Mouse (Mus musculus) spleen, postnatal 14 days (tissue): Measurements from ENCODE around the gene Ss18l1.

Experiments
- DNase-seq, 2 experiments: peaks; one replicate each; pipeline ENCODE4 v3.0.0; 2021 to 2022; ENCODE audit warnings: low spot score in 2 of 2

Ss18l1 gene

GRCm38 (mm10) chr2:180034753-180035152, 7.6 kb upstream of the Ss18l1 start:
- no peak for DNase-seq

DNA sequence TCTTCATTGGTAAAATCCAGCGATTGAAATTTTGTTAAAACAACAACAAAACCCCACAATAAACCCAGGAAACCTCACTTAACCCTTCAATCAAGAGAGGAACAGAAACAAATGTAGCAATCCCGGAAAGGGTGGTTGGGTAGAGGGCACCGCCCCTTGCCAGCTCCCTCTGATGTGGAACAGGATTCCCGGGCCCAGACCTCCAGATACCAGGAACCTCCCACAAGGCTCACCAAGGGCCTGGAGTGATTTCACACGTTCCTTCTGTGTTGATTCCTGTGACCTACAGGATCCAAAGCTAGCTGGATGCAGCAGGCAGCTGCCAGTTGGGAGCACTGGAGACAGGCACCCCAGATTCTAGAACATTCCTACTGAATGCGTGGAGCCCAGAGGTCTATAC, 1.9 kb upstream of the Ss18l1 start:
- DNase-seq = no peak

DNA sequence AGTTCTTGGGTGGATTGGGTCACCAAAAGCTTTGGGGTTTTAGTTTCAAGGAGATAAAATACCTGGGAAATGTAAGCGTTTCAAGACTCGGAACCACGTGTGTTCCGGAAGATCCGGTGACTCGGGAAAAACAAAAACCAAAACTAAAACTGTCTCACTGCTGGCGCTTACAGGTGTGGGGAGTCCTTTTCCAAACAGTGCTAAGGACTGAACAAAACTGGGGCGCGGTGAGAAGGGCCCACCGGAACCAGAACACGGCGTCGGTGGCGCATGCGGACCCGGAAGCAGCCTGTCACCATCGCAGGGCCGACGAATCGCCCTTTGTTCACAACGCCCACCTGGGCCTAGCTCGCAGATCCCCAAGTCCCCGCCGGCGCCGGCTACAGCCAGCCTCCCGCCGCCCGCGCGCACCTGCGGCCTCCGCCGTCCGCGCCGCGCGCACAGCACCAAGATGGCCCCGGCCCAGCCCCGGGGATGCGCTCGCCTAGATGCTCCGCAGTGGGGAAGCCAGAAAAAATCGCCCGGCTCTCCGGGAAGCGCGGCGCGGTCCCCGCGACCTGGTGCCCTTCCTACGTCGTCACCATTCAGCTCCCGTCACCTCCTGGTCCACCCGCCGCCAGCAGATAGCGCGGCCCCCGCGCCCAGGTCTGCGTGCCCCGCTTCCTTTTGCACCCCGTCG, 593 bp upstream of the Ss18l1 start:
- peak in 1 of 2 experiments; percentile 15 for DNase-seq

DNA sequence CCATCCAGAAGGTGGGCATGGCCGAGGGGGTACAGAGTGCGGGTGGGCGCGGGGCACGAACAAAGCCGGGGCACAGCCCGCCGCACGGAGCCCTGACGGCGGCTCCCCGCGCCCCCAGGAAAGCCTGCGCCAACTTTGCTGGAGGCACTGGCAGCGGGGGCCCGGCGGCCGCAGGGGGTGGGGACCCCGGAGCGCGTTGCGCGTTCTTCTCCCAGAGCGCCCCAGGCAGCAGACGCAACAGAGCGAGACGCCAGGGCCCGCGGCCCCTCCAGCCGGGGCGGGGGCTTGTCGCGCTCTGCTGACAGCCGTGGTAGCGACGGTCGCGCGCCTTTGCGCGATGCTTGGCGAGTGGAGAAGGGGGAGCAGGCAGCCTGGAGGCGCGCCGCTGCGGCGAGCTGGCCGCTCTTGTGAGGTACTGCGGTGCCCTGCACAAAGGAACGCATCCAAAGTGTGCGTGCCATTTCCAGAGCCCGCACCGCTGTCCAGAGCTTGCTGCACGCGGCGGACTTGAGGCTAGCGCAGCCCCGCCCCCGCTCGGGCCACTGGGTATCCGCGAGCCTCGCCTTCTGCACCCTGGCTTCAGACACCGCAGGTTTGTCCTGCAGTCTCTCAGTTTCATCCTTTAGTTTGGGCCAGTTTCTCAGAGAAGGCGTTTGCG, 678 bp downstream of the Ss18l1 start:
- DNase-seq = peak; percentile 15 to 51

- DNase-seq = no peak
These were observed 3.0 kb downstream of the Ss18l1 start for GRCm38 (mm10) chr2:180045283-180045682.

- no peak for DNase-seq
These were observed 5.3 kb downstream of the Ss18l1 start for GRCm38 (mm10) chr2:180047580-180047979.

DNA sequence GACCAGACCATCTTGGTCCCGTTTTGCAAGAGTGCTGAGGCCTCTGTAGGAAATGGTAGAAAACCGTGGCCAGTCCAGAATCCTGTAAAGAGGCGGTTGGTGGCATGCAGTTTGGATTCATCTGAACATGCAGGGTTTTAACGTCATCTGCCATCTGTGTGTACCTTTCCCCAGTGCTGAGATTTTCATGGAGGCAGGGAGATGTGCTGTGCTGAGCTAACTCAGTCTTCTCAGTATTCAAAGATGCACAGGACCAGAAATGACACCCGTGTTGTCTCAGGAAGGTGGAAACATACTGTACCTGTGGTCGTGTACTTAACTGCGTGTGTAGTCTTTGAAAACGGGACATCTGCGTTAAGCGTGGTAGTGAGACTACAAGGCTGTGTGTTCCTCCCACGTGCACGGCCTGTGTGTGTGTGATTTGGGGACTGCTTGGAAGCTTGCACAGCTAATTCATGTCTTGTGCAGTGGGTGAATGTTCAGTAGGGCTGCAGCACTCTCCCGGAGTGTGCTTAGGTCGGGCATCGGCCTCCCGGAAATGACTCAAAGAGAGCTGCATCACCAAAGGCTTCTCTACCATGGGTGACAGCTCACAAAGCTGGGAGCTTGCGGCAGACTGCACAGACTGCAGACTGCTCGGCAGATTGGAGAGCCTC, 5.8 kb downstream of the Ss18l1 start:
- no peak for DNase-seq

DNA sequence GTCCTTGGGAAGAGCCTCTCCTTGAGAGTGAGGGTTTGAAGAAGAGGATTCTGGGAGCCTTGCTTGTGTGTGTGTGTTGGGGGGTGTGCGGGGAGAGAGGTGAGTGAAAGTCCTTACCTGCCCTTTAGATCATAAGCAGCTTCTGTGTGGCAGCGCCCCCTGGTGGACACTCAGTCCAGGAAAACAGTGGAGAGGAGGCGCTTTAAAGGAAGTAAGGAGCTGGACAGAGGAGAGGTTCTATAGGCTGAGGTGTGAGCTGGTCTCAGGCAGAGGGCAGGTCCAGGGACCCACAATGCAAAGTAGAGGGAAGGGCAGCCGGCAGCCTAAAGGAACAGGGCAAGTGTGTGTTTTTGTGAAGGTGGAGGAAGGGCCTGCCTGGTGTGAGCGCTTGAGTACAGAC, 8.7 kb downstream of the Ss18l1 start:
- DNase-seq = peak; percentile 63 to 84

- peak in 1 of 2 experiments; percentile 26 for DNase-seq
These were observed 9.9 kb downstream of the Ss18l1 start for GRCm38 (mm10) chr2:180051986-180052733.

DNA sequence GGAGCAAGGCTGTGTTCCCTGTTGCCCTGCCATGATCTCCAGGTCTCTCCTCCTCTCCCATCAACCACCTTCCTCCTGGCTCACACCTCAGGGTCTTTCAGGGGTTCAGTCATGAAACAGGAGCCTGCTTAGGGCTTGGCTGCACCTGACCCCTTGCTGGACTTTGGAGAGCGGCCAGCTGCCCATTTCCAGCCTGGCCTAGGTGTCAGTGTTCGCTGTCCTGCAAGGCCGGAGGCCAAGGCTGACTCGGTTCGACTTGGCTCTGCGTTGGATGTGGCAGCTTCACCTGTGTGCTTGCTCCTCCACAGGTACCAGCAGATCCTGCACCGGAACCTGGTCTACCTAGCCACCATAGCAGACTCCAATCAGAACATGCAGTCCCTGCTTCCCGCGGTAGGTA, 10.7 kb downstream of the Ss18l1 start:
- DNase-seq = no peak

GRCm38 (mm10) chr2:180063338-180064131, 21.2 kb downstream of the Ss18l1 start:
- no peak for DNase-seq

DNA sequence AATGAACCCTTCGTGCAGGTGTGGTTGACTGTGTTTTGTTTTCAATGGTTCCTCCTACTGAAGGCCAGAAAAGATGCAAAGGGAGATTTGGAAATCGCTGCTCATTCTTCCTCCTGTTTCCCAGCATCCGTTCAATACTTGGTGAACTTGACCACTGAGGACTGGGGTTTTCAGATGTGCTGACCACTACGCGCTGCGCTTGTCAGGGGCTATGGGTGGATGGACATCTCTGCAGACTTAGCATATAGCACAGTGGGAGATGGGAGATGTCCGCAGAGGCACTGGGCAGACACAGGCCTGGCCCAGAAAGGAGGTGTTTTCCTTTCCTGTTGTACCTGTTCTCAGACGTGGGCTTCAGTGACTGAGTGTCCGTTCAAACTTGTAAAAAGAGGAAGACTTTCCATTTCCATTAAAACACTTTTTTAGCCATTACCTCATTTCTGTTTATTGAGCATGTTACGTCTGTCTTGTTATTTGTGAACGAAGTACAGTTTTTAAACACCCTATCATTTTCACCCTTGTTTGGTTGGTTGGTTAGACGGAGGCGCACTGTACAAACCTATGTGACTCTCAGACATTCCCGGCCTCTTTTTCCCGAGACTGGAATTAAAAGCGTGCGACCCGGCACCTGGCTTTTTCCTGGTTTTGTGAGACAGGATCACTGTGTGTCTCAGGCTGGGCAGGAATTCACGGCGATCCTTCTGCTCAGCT, 27.6 kb downstream of the Ss18l1 start:
- DNase-seq = no peak

DNA sequence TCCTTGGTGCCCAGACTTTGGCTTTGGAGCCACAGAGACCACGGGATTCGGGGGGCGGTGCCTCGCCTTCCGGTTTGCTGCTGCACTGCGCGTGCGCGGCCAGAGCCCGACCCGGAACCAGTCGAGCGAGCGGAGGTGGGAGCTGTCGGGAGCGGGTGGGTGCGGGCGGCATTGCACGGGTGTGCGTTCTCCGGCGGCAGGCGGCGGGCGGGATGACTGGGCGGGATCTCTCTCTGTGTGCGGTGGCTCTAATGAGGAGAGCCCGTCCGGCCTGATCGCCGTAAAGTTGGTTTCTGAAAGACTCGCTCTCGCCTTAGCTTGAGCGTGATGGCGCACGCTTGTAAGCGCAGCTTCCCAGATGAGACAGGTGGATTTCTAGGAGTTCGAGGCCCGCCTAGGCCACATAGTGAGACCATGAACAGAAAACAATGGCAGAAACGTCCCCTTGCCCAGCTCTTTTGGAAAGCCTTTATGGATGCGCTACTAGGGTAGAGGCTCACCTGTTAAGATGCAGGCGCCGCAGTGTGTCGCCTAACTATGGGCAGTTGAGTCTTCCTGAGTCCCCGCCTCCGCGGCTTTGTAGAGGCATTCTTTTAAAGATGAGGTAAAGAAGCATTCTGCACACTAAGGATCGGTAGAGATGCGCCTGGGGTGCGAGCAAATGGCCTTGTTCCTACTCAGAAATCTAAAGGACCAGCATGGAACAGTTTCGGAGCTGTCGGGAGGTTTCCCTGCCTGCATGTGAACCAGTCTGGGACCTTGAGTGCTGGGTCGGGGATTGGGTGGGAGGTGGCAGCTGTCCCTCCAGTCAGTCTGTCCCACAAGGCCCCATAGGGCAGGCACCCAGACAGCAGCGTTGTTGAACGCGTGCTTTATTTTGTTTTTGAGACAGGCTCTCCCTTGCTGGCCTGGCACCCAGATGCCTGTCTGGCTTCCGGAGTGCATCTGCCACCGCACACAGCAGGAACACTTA, 28.5 kb downstream of the Ss18l1 start, which contains the start of gene Mtg2:
Gene Mtg2, plus strand, starts transcription at position 108 of the 973 bp plus-strand sequence.
- DNase-seq = peak; percentile 85 to 89

DNA sequence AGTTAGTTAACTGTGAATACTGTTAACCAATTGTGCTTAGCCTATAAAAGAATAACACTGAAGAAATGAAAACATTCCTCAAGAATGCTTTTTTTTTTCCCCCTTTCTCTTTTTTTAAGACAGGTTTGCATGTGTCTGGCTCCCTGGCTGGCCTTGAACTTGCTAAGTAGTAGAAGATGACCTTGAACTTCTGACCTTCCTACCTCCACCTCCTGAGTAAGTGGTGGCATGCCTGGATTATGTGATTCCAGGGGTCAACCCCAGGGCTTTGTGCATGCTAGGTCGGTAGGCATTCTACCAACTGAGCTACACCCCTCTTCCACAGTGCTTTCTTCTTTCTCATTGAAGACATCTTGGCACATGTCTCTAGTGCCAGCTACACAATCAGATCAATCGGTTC, 29.4 kb downstream of the Ss18l1 start:
- no peak for DNase-seq

GRCm38 (mm10) chr2:180072886-180073285, 30.6 kb downstream of the Ss18l1 start:
- no peak for DNase-seq

DNA sequence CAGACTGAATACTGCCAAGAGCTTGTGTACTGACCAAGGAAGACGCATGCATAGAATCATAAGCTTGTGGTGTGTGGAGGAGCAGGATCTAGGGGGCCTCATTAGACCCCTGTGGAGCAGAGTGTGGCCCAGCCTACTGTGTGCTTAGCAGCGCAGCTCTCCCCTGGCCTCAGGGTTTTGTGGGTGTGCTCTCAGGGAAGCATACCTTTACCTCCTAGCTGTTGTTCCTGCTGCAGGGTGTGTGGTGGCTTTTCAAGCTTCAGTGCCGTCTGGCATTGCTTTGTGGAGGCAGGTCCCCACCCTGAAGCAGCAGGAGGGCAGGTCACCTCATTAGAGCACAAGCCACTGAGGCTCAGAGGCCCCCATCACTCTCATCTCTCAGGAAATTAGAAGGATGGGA, 35.3 kb downstream of the Ss18l1 start:
- DNase-seq = no peak

DNA sequence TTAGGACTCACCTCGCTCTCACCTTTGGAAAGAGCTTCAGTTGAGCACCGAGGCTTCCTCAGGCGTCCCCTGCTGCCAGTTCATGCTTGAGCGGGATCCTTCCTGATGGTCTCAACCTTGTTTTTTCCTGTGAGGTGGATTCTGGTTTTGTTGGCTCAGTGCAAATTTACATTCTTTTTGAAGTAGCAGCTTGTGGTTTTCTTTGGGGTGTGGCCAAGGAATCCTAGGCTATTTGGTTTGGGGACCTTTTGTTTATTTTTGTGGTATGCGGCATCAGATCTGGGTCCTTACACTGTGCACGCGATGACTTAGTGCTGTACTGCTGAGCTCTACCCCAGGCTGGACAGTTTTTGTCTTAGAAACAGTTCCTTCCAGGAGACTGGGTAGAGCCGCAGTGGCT, 38.4 kb downstream of the Ss18l1 start:
- no peak for DNase-seq

DNA sequence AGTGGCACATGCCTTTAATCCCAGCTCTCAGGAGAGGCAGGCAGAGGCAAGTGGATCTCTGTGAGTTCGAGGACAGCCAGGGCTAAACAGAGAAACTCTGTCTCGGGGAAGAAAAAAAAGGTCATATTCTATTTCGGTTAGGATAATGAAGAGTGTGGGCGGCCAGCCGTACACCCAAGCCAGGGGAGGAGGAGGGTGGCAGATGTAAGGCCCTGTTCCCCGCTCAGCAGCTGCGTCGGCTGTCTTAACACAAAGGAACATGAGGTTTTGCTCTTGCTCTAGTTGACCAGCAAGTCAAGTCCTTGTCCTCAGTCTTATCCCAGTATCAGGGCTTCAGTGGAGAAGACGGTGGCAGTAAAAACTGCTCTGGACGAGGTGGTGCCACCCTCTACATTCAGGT, 40.8 kb downstream of the Ss18l1 start:
- no peak for DNase-seq

GRCm38 (mm10) chr2:180084565-180084964, 42.3 kb downstream of the Ss18l1 start:
- DNase-seq = no peak
